Mouse (Mus musculus): Measurements from ENCODE around the gene Fam102a.

DNA sequence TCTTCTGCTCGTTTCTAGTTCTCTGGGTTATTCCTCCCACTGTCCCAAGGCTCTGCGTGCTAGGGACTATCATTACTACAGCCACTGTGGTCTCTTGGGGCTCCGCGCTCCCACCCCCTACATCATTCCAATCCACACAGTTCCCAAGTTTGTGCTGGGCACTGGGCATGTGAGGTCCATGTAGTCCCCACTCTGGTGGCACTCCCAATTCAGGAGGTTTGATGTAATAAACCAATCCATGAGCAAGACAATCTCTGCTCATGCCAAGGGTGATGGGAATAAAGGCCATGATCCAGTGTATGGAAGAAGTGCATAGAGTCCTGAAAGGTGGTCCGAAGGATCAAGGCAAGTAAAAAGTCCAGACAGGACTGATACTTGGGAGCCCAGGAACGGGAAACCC is 39.4 kb downstream of the Fam102a start, which contains the start of gene Pip5kl1:
- TF ChIP-seq CTCF (IDR thresholded peaks at IDR 0.05; ENCODE audit: low read depth) (no peak), EP300 (IDR thresholded peaks at IDR 0.05; ENCODE audit: low read depth) (no peak)

Data from liver, embryonic 14.5 days (tissue).